ENCODE assay signal across 26 mouse cellular contexts in genomic region chr11:18975087-18975486, GRCm38 (mm10).
"Had no signal": no experiment of that assay in that cellular context is flagged by ENCODE, and none has a peak within 500 bp of the region (broad histone marks: within the 10 kb centered on the region; RNA-seq: fewer than 3 reads in every experiment).

No protein-coding gene starts in this region.

- H3K27me3 ChIP-seq: hindbrain, embryonic 12.5 days; intestine, embryonic 15.5 days; kidney, embryonic 15.5 days; limb, embryonic 13.5 days; limb, embryonic 15.5 days; liver, embryonic 12.5 days had no signal

- H3K9ac ChIP-seq: hindbrain, embryonic 12.5 days; hindbrain, embryonic 14.5 days; intestine, embryonic 15.5 days; kidney, embryonic 15.5 days; limb, embryonic 13.5 days; limb, embryonic 15.5 days; liver, embryonic 12.5 days; liver, embryonic 14.5 days had no signal

- H3K4me1 ChIP-seq: limb, embryonic 15.5 days had no signal

- H3K4me2 ChIP-seq: hindbrain, embryonic 12.5 days; hindbrain, embryonic 14.5 days; intestine, embryonic 15.5 days; kidney, embryonic 15.5 days; limb, embryonic 13.5 days; limb, embryonic 15.5 days; liver, embryonic 12.5 days had no signal

- ATAC-seq: hindbrain, embryonic 16.5 days; inflammation-experienced regulatory T-cells, adult 6 months; intestine, embryonic 15.5 days; intestine, postnatal 0 days; liver, embryonic 12.5 days had no signal

- H3K27ac ChIP-seq: gastrocnemius, adult 2 months; heart, adult 2 months; hindbrain, embryonic 10.5 days; hindbrain, embryonic 12.5 days; hindbrain, embryonic 14.5 days; intestine, embryonic 15.5 days; kidney, embryonic 15.5 days; kidney, postnatal 0 days; limb, embryonic 13.5 days; limb, embryonic 15.5 days; liver, embryonic 12.5 days; liver, embryonic 14.5 days had no signal

- H3K36me3 ChIP-seq: intestine, embryonic 15.5 days; limb, embryonic 13.5 days; limb, embryonic 15.5 days had no signal

- H3K9me3 ChIP-seq: hindbrain, embryonic 10.5 days; hindbrain, embryonic 12.5 days; intestine, embryonic 15.5 days; kidney, embryonic 15.5 days; limb, embryonic 13.5 days; limb, embryonic 15.5 days; liver, embryonic 12.5 days had no signal

- DNase-seq: gastrocnemius, adult 2 months; gastrocnemius, postnatal 10 days; gastrocnemius, postnatal 25 days; heart, adult 2 months; heart, postnatal 10 days; heart, postnatal 4 days; kidney, adult 2 months; kidney, adult 9 months; kidney, postnatal 14 days; kidney, postnatal 36 days; layer of hippocampus, adult 9-11 months; layer of hippocampus, postnatal 36 days; left cerebral cortex, postnatal 4 days had no signal

- H3K4me3 ChIP-seq: gastrocnemius, adult 2 months; heart, adult 2 months; hindbrain, embryonic 10.5 days; hindbrain, embryonic 12.5 days; intestine, embryonic 15.5 days; kidney, embryonic 15.5 days; limb, embryonic 13.5 days; limb, embryonic 15.5 days; liver, embryonic 12.5 days had no signal
